27 mouse cellular contexts compared by ENCODE assay signal in the genomic region with DNA sequence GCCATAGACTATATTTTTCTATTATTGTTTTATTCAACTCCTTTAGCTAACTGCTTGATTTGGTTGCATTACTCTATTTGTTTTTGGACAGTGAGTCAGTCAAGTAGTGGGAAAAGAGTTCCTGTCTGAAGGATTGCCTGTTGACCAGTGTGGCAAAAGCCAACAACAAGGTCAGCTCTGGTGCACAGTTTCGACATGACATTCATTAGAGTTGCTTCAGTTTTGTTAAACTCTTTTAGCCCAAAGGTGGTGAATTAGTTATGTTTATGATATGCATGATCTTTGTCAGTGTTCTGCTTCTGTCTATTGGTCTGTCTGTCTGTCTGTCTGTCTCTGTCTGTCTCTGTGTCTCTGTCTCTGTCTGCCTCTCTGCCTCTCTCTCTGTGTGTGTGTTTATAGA.
"Had no signal": no experiment of that assay in that cellular context is flagged by ENCODE, and none has a peak within 500 bp of the region (broad histone marks: within the 10 kb centered on the region; RNA-seq: fewer than 3 reads in every experiment).

No protein-coding gene starts in this region.

- DNase-seq: cerebellum, adult 8-10 months; cerebellum, adult 9-10 months; cerebellum, adult 9-11 months; cerebellum, postnatal 10 days; cerebellum, postnatal 14 days; cerebellum, postnatal 25 days; cerebellum, postnatal 36 days; embryo, embryonic 11 days; forebrain, postnatal 0 days; gastrocnemius, adult 2 months; gastrocnemius, postnatal 10 days; gastrocnemius, postnatal 14 days; gastrocnemius, postnatal 25 days; gastrocnemius, postnatal 36 days; heart, adult 18-20 months; heart, adult 2 months had no signal

- H3K4me2 ChIP-seq: embryonic facial prominence, embryonic 12.5 days; embryonic facial prominence, embryonic 13.5 days; embryonic facial prominence, embryonic 15.5 days; forebrain, embryonic 12.5 days; forebrain, embryonic 13.5 days; forebrain, embryonic 15.5 days had no signal

- ATAC-seq: forebrain, embryonic 13.5 days; forebrain, embryonic 14.5 days; forebrain, embryonic 15.5 days; forebrain, embryonic 16.5 days; forebrain, postnatal 0 days had no signal

- H3K27me3 ChIP-seq: embryonic facial prominence, embryonic 12.5 days; embryonic facial prominence, embryonic 13.5 days; embryonic facial prominence, embryonic 15.5 days; forebrain, embryonic 12.5 days; forebrain, embryonic 13.5 days; forebrain, embryonic 15.5 days had no signal

- H3K27ac ChIP-seq: embryonic facial prominence, embryonic 10.5 days; embryonic facial prominence, embryonic 12.5 days; embryonic facial prominence, embryonic 13.5 days; embryonic facial prominence, embryonic 15.5 days; forebrain, embryonic 10.5 days; forebrain, embryonic 12.5 days; forebrain, embryonic 13.5 days; forebrain, embryonic 15.5 days; gastrocnemius, adult 2 months; heart, adult 2 months had no signal

- H3K9ac ChIP-seq: embryonic facial prominence, embryonic 12.5 days; embryonic facial prominence, embryonic 13.5 days; embryonic facial prominence, embryonic 15.5 days; forebrain, embryonic 12.5 days; forebrain, embryonic 13.5 days; forebrain, embryonic 15.5 days; forebrain, postnatal 0 days had no signal

- H3K4me3 ChIP-seq: embryonic facial prominence, embryonic 10.5 days; embryonic facial prominence, embryonic 12.5 days; embryonic facial prominence, embryonic 13.5 days; embryonic facial prominence, embryonic 15.5 days; erythroblast, embryonic 14.5 days; forebrain, embryonic 10.5 days; forebrain, embryonic 12.5 days; forebrain, embryonic 13.5 days; forebrain, embryonic 15.5 days; gastrocnemius, adult 2 months; heart, adult 2 months had no signal

- H3K36me3 ChIP-seq: embryonic facial prominence, embryonic 10.5 days; embryonic facial prominence, embryonic 12.5 days; embryonic facial prominence, embryonic 13.5 days; embryonic facial prominence, embryonic 15.5 days; forebrain, embryonic 10.5 days; forebrain, embryonic 12.5 days; forebrain, embryonic 15.5 days had no signal

- H3K9me3 ChIP-seq: embryonic facial prominence, embryonic 10.5 days; embryonic facial prominence, embryonic 12.5 days; embryonic facial prominence, embryonic 13.5 days; embryonic facial prominence, embryonic 15.5 days; forebrain, embryonic 10.5 days; forebrain, embryonic 12.5 days; forebrain, embryonic 13.5 days; forebrain, embryonic 15.5 days had no signal

- H3K4me1 ChIP-seq: embryonic facial prominence, embryonic 10.5 days; embryonic facial prominence, embryonic 12.5 days; embryonic facial prominence, embryonic 13.5 days; embryonic facial prominence, embryonic 15.5 days; forebrain, embryonic 10.5 days; forebrain, embryonic 12.5 days; forebrain, embryonic 13.5 days; forebrain, embryonic 15.5 days had no signal
